Mouse (Mus musculus) adrenal gland, adult 18-20 months (tissue): Measurements from ENCODE around the gene Fuca2. TPM values are rescaled to one million over a fixed set of nuclear protein-coding genes. Genes with fewer than 3 reads are reported as not detected.

Experiments used
- DNase-seq, 2 experiments: peaks; one replicate each; pipeline ENCODE4 v3.0.0; 2021 to 2022; ENCODE audit warnings: low spot score in 2 of 2
- total RNA-seq, 2 experiments: library from RNA; stranded (reverse); gene quantifications; 1 replicate in 1 of 2; 2 replicates in 1 of 2; pipeline ENCODE4 v1.2.3; 2021

The Fuca2 gene
- total RNA-seq, 2 experiments from 2014 or later: 23.4 to 25.0 TPM

DNA sequence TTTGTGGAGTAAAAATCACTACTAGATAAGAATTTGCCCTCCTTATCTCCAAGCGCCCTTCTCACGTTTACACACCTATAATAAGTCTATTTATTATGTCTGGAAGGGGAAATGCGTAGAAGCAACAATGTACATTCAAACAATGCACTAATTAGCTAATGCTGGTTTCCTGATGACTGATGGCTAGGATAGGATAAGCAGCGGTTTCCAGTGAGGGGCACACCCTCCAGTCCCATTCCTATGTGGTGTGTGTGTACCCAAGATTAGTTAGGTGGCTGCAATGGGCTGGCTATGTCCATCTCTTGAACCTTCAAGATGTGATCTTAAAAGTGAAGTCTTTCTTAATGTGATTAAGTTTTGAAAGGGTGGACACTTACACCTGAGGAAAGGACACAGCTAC, 22.5 kb downstream of the Fuca2 start:
- DNase-seq: no peak

DNA sequence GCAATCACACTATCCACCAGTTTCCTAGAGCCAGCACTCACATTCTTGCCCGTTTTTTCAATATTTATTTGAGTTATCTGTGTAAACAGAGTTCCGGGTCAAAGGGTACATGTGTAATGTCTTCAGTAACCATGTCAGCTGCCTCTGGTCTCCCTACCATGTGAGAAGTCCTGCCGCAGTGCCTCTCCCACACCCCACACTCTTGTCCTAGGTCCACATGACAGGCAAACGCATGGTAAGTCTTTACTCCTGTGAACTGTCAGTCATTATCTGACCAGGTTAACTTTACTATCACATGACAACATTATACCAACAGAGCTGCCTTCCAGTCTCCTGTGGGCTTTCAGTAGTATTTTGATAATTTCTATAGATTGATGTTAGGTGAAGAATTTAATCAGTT, 28.8 kb downstream of the Fuca2 start:
- no peak for DNase-seq

DNA sequence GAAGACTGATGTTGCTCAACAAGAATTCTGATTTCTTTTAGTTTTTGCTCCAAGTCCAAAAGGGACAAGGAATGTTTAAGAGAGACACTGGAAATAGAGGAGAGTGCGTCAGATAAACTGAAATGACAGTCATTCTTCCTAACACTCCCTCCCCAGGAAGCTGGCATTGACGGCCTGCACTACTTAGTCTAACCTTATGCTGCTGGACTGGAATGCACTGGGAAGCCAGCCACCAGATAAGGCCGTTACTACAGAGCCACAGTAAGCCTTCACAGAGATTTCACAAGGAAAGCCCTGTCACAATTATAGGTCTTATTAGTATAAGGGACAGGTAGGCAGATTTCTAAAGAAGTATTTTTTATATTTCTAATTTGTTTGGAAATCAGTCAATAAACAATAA, 35.4 kb downstream of the Fuca2 start:
- DNase-seq: no peak

DNA sequence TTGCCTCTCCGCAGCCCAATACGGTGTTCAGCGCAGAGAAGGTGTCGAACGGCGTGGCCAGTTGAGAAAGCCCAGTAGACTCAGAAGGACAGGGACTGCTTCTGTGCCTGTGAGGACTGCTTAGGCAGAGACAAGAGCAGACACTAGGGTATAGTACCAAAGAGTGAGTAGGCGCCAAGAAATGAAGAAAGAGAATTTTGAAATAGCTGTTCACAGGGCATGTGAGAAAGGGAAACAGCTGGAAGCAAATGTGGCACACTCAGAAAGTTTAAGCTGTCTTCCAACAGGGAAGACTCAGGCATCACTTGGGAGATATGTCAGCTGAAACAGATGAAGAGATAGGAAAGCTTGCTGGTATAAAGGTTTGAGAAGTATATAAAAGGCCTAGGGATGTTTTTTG, 37.4 kb downstream of the Fuca2 start:
- DNase-seq: no peak

DNA sequence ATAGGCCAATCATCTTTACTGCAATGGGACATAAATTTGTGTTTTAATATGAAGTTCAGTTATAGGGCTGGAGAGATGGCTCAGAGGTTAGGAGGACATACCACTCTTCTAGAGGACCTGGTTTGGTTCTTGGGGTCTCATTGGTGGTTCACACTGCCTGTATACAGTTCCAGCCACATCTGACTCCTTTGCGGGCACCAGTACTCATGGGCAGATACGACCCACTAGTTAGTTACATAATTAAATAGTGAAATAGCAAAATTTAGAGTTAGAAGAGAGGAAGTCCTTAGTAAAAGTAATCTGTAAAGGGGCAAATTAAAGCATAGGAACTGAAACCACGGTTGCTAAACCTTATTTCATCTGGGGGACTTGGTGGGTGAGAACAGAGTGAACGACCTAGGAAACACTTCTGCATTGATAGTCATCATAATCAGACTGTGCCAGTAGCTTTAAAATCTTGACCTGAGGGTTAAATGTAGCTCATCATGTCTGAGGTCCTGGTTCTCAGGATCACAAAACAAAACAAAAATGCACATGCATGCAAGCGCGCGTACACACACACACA, 40.5 kb downstream of the Fuca2 start:
- no peak for DNase-seq

DNA sequence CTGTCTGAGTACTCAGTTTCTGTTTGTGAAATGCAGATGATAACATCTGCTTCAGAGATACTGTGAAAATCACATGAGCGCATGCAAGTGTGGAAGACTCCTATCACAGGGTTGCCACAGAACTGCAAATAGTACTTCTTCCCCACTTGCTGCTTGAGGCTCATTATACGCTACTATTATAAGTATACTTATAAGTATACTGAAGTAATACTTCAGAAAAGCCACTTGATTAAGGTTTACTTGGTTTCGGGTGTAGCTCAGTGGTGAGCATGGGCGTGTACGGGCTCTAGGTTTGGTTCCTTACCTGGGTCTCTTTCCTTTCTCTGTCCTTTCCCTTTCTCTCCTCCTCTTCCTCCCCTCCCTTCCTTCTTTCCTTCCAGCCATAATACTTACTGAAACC, 42.4 kb downstream of the Fuca2 start:
- DNase-seq: no peak

DNA sequence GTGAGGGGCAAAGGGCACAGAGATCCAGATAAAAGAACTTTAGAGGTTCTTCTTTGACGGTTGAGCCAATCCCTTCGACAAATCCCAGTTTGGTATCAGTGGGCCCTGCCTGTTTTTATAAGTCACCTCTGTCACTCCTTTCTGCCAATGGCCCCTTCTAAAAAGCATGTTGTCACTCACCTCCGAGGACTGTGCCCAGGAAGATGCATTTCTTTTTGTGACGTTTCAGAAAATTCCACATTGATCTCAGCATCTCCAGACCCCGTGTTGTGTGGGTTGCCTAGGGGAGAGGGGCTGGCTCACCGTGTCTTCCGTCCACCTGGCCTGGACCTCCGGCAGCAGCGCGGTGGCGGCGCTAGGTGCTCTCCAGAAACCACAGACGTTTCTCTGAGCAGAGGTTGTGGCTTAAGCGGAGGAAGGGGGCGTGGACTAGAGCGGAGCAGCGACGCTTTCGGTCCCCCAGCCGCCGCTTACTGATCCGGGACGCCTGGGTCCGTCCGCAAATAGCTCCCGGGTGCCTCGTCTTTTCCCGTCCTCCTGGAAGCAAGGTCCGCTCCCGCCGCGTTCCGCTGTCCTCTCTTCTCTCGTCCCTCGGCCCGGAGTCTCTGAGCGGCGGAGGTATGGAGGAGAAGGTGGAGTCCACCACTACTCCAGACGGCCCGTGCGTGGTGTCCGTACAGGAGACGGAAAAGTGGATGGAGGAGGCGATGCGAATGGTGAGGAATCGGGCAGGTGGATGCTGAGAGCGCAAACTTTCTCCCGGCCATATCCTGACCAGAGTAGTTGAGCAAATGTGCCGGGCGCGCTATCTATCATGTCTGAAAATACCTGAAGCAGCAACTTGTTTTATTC, 53.5 kb downstream of the Fuca2 start, which contains the start of the genes Adat2 and Pex3:
Adat2 (plus strand) TSS at position 249 of the 852 bp plus-strand sequence.
Pex3 (minus strand) TSS at position 497 of the 852 bp plus-strand sequence.
- peak; percentile 90 to 92 for DNase-seq

DNA sequence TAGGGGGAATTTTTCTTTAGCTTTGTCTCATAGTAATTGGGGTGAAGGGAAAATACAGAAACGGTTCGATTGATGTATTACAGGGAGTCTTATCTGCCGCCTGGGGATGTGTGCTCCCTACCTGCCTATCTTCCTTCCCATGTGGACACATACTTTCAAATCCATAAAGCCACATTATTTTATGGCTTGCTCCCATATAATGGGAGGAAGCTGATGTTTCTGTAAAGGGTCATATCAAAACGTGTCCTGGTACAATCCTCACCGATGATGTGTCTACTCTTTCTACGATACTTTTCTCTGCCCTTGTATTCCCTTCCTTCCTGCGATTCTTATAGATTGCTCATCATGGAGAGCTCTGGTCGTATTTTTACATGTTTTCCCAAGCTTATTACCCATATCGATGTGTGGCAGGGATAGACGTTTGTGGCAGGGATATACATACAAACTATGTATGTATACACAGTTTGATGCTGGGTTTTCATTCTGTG, 54.2 kb downstream of the Fuca2 start:
- no peak for DNase-seq

DNA sequence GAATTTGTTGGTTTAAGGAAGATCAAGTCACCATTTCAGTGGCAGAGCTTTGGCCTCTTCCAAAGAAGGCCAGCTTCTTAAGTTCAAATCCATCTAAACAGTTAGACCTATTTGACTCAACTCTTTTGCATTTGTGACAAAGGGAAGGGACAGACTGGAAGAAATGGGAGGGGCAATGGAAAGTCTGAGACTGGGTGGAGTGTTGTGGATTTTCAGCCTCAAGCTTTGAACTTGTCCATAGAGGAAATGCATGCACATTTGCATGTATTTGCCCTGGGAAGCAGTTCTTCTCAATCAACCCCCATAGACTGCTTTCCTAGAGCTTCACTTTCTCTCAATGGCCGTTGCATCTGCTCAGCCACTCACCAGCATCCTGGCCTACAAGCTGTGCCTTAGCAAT, 55.0 kb downstream of the Fuca2 start:
- no peak for DNase-seq

DNA sequence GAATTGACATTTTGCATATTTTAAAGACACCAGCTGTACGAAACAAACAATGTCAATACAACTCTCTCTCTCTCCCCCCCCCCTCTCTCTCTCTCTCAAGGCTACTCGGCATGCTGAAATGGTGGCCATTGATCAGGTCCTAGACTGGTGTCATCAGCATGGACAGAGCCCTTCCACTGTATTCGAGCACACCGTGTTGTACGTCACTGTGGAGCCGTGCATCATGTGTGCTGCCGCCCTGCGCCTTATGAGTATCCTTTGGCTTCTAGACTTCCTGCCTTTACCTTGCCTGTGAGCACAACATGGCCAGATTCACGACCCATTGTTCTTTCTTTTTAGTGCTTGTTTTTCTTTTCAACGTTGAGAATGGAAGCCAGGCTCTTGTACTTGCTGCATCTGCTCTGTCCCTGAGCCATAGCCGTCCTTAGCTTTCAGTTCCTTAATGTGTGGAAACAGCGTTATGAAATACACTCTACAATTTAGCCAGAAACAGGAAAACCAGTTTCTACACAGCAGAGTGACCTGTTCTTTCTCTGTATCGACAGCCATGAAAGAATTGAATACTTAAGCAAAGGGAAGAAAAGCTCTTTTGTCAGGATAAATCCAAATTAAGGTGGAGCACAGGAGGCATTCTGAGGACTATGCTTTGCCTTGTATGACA, 60.8 kb downstream of the Fuca2 start:
- DNase-seq: no peak

DNA sequence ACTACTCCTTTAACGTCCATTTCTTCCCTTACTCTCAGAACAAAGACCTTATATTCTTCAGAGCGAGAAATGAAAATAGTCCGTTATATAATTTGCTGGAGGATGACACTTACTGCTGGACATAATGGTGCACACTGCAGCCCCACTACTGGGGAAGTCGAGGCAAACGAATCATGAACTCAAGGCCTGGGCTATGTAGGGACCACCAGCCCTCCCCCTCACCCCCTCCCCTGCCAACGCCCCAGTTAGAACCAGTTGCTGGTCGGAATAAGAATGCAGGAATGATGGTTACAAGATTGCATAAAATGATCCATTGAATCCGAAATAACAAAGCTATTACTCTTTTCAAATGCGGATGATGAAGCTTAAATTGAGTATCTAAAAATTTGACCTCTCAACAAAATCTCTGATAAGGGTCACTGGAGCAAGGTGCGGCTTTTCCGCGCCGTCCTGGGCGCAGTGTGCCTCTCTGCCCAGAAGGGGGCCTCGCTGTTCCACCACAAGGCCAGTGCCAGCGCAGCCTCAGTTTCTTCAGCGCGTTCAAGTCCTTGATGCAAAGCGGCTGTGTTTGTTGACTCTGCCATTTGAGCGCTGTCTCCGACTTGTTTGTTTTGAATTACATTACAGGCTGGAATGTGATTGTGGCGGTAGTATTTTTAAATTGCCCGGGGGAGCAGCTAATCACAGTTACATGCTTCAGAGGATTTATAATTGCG, 65.2 kb downstream of the Fuca2 start:
- DNase-seq: peak; percentile 66 to 73

DNA sequence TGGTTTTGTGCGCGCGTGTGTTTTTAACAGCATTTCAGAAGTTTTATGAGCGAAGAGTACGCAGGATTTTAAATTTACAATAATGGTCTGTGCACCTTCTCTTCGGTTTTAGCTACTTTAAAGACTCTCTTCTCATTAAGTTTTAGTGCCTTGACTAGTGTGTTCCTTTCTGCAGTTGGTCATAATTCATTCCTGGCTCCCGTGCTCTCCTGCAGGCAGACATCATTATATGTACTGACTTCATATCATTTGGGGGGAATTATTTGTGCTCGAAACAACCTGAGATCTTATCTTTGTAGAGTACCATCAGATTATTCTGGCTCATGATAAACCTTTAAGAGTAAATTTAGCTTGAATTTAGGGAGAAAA, 65.7 kb downstream of the Fuca2 start:
- no peak for DNase-seq

DNA sequence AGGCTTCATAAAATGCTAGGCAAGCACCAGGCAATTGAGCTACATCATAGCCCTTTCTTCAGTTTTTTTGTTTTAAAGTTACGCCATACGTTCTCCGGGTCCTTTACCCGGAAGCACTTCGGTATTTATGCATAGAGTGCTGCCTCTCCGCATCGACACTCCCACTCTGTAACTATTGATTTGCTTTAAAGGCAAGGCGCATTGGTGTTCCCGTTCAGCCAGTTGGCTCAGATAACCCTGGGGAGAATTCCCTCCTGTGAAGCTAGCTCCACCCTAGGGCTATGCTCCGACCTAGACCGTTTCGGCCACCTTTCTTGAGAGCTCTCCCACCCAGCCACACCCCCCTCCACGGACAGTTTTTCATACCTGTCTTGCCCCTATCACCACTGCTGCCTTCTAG, 67.1 kb downstream of the Fuca2 start:
- DNase-seq: no peak

Other genes starting within 250 kb of the Fuca2 start
- gene Phactr2, start 25.1 kb upstream of the Fuca2 start, total RNA-seq: 10 to 100 TPM; 23.5 to 24.2 TPM
- 1 to 10 TPM; 2.1 to 3.5 TPM for gene Adat2, start 53.4 kb downstream of the Fuca2 start, total RNA-seq
- 10 to 100 TPM; 30.0 to 40.5 TPM for gene Pex3, start 53.6 kb downstream of the Fuca2 start, total RNA-seq